Mouse (Mus musculus) ES-E14 (cell line): ENCODE data around the gene Etnppl. TPM values are rescaled to one million over a fixed set of nuclear protein-coding genes. Genes with fewer than 3 reads are reported as not detected.

ENCODE experiments used
- DNase-seq: peaks from one replicate; pipeline ENCODE4 v3.0.0-alpha.2; 2013; ENCODE audit warnings: low read depth, low spot score
- H3K27ac ChIP-seq: 2 replicates; pipeline ENCODE4 v1.5.1; 2012; ENCODE audit warnings: low read depth, mild to moderate bottlenecking, low read length, moderate library complexity, mixed read lengths; ENCODE audit not compliant: poor library complexity, insufficient read depth, severe bottlenecking
- H3K36me3 ChIP-seq: 2 replicates; pipeline ENCODE4 v1.6.1; 2012; ENCODE audit warnings: mild to moderate bottlenecking, low read length, moderate library complexity, mixed read lengths; ENCODE audit not compliant: control insufficient read depth, poor library complexity, insufficient read depth, severe bottlenecking
- H3K4me1 ChIP-seq, 2 experiments: fragments of 150-350 bp in 1 of 2; sonication (generic) in 1 of 2; 2 replicates each; pipeline ENCODE4 v1.6.1; 2012; ENCODE audit warnings: low read length in 2 of 2, mild to moderate bottlenecking in 1 of 2, mixed read lengths in 1 of 2; ENCODE audit not compliant: control insufficient read depth in 2 of 2, insufficient read depth in 2 of 2, poor library complexity in 1 of 2
- H3K4me3 ChIP-seq, 2 experiments: fragments of 150-350 bp in 1 of 2; sonication (generic) in 1 of 2; 2 replicates each; pipeline ENCODE4 v1.5.1; 2012; ENCODE audit warnings: low read length in 2 of 2, low read depth in 1 of 2, mild to moderate bottlenecking in 1 of 2, mixed read lengths in 1 of 2; ENCODE audit not compliant: insufficient read depth in 1 of 2, poor library complexity in 1 of 2, severe bottlenecking in 1 of 2
- H3K9ac ChIP-seq: 2 replicates; pipeline ENCODE4 v1.6.1; 2012; ENCODE audit warnings: low read depth, mild to moderate bottlenecking, low read length, mixed read lengths; ENCODE audit not compliant: poor library complexity, insufficient read depth, severe bottlenecking
- H3K9me3 ChIP-seq: fragments of 150-350 bp; sonication (generic); 2 replicates; pipeline ENCODE4 v1.6.1; 2012; ENCODE audit warnings: low read depth, mild to moderate bottlenecking, low read length; ENCODE audit not compliant: control insufficient read depth, insufficient read depth
- CHD2 ChIP-seq: IDR thresholded peaks from 2 replicates; pipeline ENCODE4 v1.6.1; 2014; ENCODE audit warnings: mild to moderate bottlenecking, low read depth, low read length, inconsistent platforms
- HCFC1 ChIP-seq: IDR thresholded peaks from 2 replicates; pipeline ENCODE4 v1.6.1; 2012; ENCODE audit warnings: low read length, inconsistent platforms, borderline replicate concordance; ENCODE audit not compliant: insufficient read depth
- MAFK ChIP-seq: IDR thresholded peaks from 2 replicates; pipeline ENCODE4 v1.6.1; 2014; ENCODE audit warnings: mild to moderate bottlenecking, low read depth, low read length, inconsistent platforms; ENCODE audit not compliant: insufficient read depth
- ZC3H11A ChIP-seq: IDR thresholded peaks from 2 replicates; pipeline ENCODE4 v1.6.1; 2012; ENCODE audit warnings: low read depth, mild to moderate bottlenecking, inconsistent platforms, low read length, borderline replicate concordance
- ZNF384 ChIP-seq: IDR thresholded peaks from 2 replicates; pipeline ENCODE4 v1.6.1; 2012; ENCODE audit warnings: low read depth, low read length, inconsistent platforms
- in situ Hi-C, 2 experiments: fragments of 600-800 bp; cut with MboI; formaldehyde crosslinking; loops; one replicate each; pipeline ENCODE4 v1.15.1; 2025; ENCODE audit warnings: low sequenced_read_pairs in 2 of 2, inconsistent platforms in 1 of 2; ENCODE audit not compliant: unreplicated experiment in 2 of 2
- total RNA-seq: library from RNA; depleted of rRNA; stranded (reverse); fragments of 300-350 nt; gene quantifications from 2 replicates; pipeline ENCODE4 v1.2.3, GENCODE M21; 2012

The Etnppl gene
- total RNA-seq, 1 experiment, result not detected

DNA sequence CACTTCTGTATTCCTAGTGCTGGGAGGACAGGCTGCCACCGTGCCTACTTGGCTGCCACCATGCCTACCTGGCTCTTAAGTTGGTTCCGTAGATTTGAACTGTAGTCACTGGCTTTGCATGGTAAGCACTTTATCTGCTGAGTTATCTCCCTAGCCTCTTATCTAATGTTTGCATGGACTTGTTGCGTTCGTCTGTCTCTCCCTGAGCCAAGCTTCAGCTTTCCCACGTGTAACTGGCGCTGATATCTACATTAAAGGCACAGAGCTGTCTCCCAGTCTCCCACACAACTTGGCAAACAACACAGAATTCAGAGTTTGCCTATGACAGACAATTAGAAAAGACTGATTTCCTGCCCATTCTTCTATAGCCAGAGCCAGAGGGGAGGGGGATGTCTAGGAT lies 43.4 kb downstream of the Etnppl start:
- Histone ChIP-seq H3K36me3 (no peaks in the 10 kb centered on the region), H3K9me3 (no peaks in the 10 kb centered on the region), H3K4me3 (no peak overlapping the region), H3K27ac (no peak overlapping the region), H3K4me1 (no peaks in the 10 kb centered on the region), H3K9ac (no peak overlapping the region)
- no peak for TF ChIP-seq MAFK
- no peak for TF ChIP-seq ZNF384
- TF ChIP-seq ZC3H11A, result no peak
- no peak for TF ChIP-seq CHD2
- TF ChIP-seq HCFC1, result no peak
- DNase-seq, result no peak
- in situ Hi-C loops, result no loop called here

DNA sequence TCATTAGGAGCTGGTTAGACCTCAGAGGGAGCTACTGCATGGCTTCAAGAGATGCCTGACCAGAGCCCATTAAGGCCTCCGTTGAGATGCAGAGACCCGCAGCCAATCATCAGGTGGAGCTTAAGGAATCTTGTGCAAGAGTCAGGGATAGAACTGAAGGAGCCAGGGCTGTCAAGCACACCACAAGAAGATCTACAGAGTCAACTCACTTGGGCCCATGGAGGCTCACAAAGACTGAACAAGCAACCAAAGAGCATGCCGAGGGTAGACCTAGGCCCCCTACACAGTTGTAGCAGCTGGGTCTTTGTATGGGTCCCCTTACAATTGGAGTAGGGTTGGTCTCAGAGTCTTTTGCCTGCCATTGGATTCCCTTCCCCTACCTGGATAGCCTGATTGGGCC lies 45.2 kb downstream of the Etnppl start:
- Histone ChIP-seq H3K4me3 (no peak overlapping the region), H3K9ac (no peak overlapping the region), H3K27ac (no peak overlapping the region), H3K9me3 (no peaks in the 10 kb centered on the region), H3K4me1 (no peaks in the 10 kb centered on the region), H3K36me3 (no peaks in the 10 kb centered on the region)
- no peak for TF ChIP-seq MAFK
- no peak for TF ChIP-seq HCFC1
- no peak for TF ChIP-seq CHD2
- no peak for DNase-seq
- in situ Hi-C loops, result no loop called here

DNA sequence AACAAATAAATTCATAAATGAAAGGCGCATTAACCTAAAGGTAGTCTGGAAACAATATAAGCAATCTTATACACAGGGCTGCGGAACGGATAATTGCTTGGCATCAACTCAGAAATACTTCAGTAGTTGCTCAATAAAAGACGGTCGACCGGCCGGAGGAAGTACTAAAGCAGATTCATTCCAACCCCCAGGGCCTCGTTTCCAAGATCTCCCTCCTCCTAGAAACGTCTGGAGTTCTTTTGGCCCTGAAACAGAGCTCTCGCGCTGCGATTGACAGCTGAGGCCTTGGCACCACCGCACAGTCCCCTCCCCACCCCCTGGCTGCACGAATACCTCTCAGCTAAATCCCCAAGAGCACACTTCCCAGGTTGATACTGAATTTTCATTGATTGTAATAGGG lies 54.0 kb downstream of the Etnppl start:
- DNase-seq, result no peak
- no peak overlapping the region for H3K9ac ChIP-seq
- H3K9me3 ChIP-seq, result no peaks in the 10 kb centered on the region
- H3K4me1 ChIP-seq, result no peaks in the 10 kb centered on the region
- TF ChIP-seq HCFC1 (no peak), ZNF384 (no peak), CHD2 (no peak), ZC3H11A (no peak), MAFK (no peak)
- in situ Hi-C loops, result no loop called here
- no peaks in the 10 kb centered on the region for H3K36me3 ChIP-seq
- no peak overlapping the region for H3K4me3 ChIP-seq
- H3K27ac ChIP-seq, result no peak overlapping the region

DNA sequence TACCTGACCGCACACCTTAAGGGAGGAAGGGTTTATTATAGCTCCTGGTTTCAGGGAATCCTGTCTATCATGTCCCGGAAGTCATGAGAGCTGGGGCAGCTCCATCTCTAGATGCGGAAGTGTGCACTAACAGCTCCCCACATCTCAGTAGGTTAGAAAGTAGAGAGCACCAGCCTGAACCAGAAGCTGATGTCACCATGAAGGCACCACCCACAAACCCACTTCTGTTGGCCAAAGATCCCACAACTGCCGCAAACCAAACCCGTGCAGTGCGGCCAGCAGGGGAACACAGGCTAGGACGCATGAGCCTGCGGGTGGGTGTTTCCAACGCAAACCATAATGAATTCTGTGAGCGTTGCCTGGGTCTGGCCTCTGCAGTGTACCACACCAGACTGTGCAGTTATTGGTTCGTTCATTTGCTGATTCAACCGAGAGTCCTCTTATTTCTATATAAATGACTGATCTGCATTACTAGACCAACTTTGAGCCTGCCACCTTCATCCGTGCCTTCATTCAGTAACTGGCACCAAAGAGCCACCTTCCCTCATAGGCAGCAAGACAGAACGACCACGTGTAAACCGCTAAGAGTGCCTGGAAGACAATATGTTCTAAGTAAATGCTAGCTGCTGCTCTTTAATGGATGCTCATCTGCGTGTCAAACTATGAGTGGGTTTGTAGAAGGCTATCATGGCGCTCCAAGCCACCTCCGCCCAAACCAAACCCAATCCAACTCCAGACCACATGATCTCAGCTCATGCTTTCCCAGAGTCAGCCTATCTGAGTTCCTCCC lies 60.6 kb downstream of the Etnppl start:
- TF ChIP-seq ZNF384, result no peak
- no peak for TF ChIP-seq HCFC1
- TF ChIP-seq CHD2, result no peak
- TF ChIP-seq ZC3H11A, result no peak
- no peak for TF ChIP-seq MAFK
- no peak for DNase-seq
- H3K27ac ChIP-seq, result no peak overlapping the region
- no peaks in the 10 kb centered on the region for H3K4me1 ChIP-seq
- no peak overlapping the region for H3K9ac ChIP-seq
- no peak overlapping the region for H3K4me3 ChIP-seq
- in situ Hi-C loops, result no loop called here
- H3K9me3 ChIP-seq, result no peaks in the 10 kb centered on the region
- H3K36me3 ChIP-seq, result no peaks in the 10 kb centered on the region

DNA sequence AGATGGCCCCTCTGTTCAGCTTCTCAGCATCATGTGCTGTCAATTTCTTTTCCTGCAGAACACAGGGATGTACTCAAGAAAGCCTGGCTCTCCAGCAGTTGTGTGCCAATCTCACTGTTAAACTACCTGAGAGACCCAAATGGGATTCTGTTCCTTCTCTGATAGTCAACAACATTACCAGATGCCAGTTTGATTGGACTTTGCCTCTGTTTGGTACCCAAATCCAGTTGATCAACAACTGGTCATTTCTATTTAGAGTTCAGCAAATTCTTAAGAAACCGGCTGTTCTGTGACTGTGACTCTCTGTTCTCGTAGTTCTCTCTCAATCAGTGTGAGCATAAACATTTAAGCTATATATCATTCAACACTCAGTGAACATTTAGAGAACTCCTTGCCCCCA lies 64.0 kb downstream of the Etnppl start:
- Histone ChIP-seq H3K27ac (no peak overlapping the region), H3K36me3 (no peaks in the 10 kb centered on the region), H3K4me3 (no peak overlapping the region), H3K4me1 (no peaks in the 10 kb centered on the region), H3K9ac (no peak overlapping the region), H3K9me3 (no peaks in the 10 kb centered on the region)
- no peak for DNase-seq
- TF ChIP-seq MAFK (no peak), ZC3H11A (no peak), HCFC1 (no peak), ZNF384 (no peak), CHD2 (no peak)
- in situ Hi-C loops, result loop anchor here in 1 of 2 experiments (10.0 kb wide), 1 partner anchor 586 kb away; no protein-coding TSS in a partner anchor
